Mouse (Mus musculus) erythroblast, embryonic 14.5 days (primary cell): Measurements from ENCODE around the gene Kcnv2. TPM values are rescaled to one million over a fixed set of nuclear protein-coding genes. Genes with fewer than 3 reads are reported as not detected.

Experiments used
- H3K27me3 ChIP-seq: 2 replicates; pipeline ENCODE4 v1.6.1; 2012; ENCODE audit warnings: inconsistent platforms; ENCODE audit not compliant: control insufficient read depth
- H3K36me3 ChIP-seq: 2 replicates; pipeline ENCODE4 v1.6.1; 2012; ENCODE audit warnings: mild to moderate bottlenecking, inconsistent platforms; ENCODE audit not compliant: control insufficient read depth
- H3K4me1 ChIP-seq: 2 replicates; pipeline ENCODE4 v1.6.1; 2012; ENCODE audit warnings: inconsistent platforms; ENCODE audit not compliant: control insufficient read depth
- H3K4me3 ChIP-seq: replicated peaks from 2 replicates; pipeline ENCODE3; 2012; ENCODE audit warnings: moderate library complexity, mild to moderate bottlenecking, inconsistent platforms
- H3K9me3 ChIP-seq: 2 replicates; pipeline ENCODE4 v1.6.1; 2012; ENCODE audit warnings: low read length, inconsistent platforms, mixed read lengths; ENCODE audit not compliant: control insufficient read depth
- GATA1 ChIP-seq: IDR thresholded peaks from 2 replicates; pipeline ENCODE4 v1.6.1; 2012; ENCODE audit warnings: low read length, inconsistent platforms, mixed read lengths
- TAL1 ChIP-seq: IDR thresholded peaks from 3 replicates; pipeline ENCODE4 v1.6.1; 2012; ENCODE audit warnings: low read length, inconsistent platforms, mixed read lengths
- polyA plus RNA-seq: library from polyadenylated mRNA; stranded (reverse); fragments of >175 nt; gene quantifications from 2 replicates; pipeline ENCODE4 v1.2.3, GENCODE M21; 2012

Kcnv2 gene
- polyA plus RNA-seq, 1 experiment = not detected

- Histone ChIP-seq H3K4me1 (no peaks in the 10 kb centered on the region), H3K36me3 (peaks cover 15% of the 10 kb centered on the region), H3K27me3 (no peaks in the 10 kb centered on the region), H3K4me3 (no peak overlapping the region), H3K9me3 (no peaks in the 10 kb centered on the region)
- no peak for TF ChIP-seq GATA1
- TF ChIP-seq TAL1 = no peak
These were observed 59.7 kb downstream of the Kcnv2 start for GRCm38 (mm10) chr19:27382131-27382530.

GRCm38 (mm10) chr19:27383266-27383665 lies 60.9 kb downstream of the Kcnv2 start:
- no peaks in the 10 kb centered on the region for H3K27me3 ChIP-seq
- H3K4me1 ChIP-seq = no peaks in the 10 kb centered on the region
- H3K4me3 ChIP-seq = no peak overlapping the region
- no peaks in the 10 kb centered on the region for H3K9me3 ChIP-seq
- no peak for TF ChIP-seq GATA1
- peaks cover 25% of the 10 kb centered on the region for H3K36me3 ChIP-seq

- Histone ChIP-seq H3K9me3 (no peaks in the 10 kb centered on the region), H3K36me3 (peaks cover 38% of the 10 kb centered on the region), H3K27me3 (no peaks in the 10 kb centered on the region), H3K4me1 (no peaks in the 10 kb centered on the region), H3K4me3 (no peak overlapping the region)
- TF ChIP-seq GATA1 (no peak), TAL1 (no peak)
These were observed 62.9 kb downstream of the Kcnv2 start for GRCm38 (mm10) chr19:27385304-27385703.

Other genes with a start within 250 kb of the Kcnv2 start
- not detected in 2 replicates for gene Vldlr, start 106.1 kb upstream of the Kcnv2 start, polyA plus RNA-seq
- 1.5 and 1.9 TPM in 2 replicates for gene Pum3, start 107.2 kb downstream of the Kcnv2 start, polyA plus RNA-seq